Mouse (Mus musculus) lung, adult 18-20 months (tissue): ENCODE results near the gene Sin3a.

Experiments
- DNase-seq, 2 experiments: peaks; one replicate each; pipeline ENCODE4 v3.0.0; 2022; ENCODE audit warnings: mixed read lengths in 2 of 2

Sin3a gene

DNA sequence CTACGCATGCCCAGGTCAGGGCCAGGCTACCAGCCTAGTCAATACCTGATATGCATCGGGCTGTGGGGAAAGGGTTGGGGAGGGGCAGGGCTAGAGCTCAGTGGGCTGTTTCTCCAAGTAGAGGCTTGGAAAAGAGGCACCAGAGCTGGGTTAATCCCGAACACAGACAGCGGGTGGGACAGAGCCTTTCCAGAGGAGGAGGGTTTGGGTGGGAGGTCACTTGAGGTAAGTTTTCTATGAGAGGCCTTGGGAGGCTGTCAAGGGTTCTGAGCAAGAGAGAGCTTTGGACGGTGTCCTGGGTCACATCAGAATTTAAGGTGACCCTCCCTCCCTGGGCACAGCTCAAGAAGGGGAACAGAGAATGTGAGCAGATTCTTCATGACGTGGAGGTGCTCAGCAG is 66.7 kb downstream of the Sin3a start:
- DNase-seq = no peak

DNA sequence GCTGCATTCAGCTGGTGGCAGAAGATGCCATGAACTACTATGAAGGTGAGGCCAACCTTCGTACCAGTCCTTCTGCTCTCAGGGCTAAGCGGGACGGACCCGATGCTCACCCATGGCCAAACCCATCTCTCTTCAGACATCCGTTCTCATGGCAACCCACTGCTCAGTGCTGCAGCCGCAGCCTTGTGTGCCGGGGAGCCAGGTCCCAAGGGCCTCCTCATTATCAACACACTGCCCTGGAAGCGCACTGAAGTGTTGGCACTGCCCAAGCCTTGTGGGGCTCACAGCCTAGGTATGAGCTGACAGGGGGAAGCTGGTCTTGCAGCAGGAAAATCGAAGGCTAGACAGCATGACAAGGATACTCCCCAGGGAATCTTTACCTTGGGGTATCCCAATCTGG is 67.3 kb downstream of the Sin3a start:
- no peak for DNase-seq

DNA sequence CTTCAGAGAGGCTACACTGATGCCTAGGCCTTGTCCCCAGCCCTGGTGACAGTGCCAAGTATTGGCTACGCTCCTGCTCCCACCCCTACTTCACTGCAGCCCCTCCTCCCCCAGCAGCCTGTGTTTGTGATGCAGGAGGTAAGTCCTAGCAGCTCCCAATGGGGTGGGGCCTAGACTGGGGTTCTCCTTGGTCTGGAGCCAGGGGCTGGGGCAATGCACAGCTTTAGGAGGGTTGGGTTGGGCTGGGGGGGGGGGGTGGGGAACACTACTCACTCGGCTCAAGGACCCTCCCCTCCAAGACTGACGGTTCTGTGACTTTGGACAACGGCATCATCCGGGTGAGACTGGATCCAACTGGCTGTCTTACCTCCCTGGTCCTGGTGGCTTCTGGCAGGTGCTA is 67.7 kb downstream of the Sin3a start:
- no peak for DNase-seq

DNA sequence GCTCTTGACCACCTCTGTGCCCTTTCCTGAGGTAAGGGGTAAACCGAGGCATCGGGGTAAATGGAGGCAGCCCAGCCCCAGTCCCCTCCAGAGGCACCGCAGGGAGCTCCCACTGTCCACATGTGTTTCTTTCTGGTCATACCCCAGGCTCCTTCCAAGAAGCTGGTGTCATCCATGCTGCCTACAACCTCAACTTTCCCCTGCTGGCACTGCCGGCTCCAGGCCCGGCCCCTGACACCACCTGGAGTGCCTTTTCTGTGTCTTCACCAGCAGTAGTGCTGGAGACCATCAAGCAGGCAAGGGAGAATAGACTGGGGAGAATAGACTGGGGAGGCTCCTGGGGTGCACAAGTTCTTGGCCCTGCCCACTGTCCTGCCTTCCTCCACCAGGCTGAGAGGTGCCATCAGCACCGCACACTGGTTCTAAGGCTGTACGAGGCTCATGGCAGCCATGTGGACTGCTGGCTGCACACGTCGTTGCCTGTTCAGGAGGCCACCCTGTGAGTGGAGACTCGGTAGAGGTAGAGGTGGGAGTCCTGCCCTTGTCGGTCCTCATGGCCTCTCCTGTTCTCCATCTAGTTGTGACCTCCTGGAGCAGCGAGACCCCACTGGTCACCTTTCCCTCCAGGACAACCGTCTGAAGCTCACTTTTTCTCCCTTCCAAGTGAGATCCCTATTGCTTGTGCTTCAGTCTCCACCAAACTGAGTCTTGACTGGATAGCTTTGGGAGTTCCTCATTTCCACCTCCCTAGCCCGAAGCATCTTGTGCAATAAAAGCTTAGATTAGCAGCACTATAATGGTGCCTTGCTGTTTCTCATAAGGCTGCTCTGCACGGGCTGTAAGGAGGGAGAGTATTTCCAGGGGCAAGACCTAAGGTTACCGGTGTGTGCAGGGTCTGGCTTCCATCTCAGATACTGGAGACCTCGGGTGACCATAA is 69.8 kb downstream of the Sin3a start:
- no peak for DNase-seq

DNA sequence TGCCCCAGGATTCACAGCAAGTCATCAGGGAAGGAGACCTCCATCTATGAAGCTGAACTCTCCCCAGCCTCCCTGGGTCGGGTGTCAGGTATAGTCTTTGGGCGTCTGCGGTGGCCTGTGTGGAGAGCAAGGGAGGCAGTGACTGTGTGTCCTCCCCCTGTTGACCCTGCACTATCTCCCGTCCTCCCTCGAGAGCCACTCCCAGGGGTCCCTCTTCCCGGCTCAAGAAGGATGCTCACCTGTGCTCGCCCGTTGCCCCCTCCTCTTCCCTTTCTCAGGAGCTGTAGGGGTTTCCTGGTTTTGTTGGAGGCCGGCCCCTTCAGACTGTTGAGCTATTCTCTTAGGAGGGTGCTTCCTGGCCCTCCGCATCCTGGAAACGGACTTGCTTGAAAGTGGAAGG is 71.4 kb downstream of the Sin3a start:
- DNase-seq = no peak

DNA sequence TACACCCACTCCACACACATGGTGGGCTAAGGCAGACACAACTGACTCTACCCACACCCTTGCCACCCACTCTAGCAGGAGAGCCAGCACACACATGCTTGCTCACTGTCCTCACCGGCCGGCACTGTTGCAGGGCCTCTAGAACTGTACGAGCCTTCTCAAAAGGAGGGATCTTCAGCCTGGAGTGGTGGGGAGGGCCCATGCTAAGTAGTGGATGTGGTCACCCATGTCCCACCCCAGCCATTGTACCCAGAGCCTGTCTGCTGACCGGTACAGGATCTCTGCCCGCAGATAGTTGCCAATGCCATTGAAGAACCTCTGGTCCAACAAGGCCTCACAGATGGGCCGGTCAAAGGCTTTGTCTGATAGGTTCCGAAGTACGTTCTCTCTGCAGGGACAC is 73.0 kb downstream of the Sin3a start:
- no peak for DNase-seq

DNA sequence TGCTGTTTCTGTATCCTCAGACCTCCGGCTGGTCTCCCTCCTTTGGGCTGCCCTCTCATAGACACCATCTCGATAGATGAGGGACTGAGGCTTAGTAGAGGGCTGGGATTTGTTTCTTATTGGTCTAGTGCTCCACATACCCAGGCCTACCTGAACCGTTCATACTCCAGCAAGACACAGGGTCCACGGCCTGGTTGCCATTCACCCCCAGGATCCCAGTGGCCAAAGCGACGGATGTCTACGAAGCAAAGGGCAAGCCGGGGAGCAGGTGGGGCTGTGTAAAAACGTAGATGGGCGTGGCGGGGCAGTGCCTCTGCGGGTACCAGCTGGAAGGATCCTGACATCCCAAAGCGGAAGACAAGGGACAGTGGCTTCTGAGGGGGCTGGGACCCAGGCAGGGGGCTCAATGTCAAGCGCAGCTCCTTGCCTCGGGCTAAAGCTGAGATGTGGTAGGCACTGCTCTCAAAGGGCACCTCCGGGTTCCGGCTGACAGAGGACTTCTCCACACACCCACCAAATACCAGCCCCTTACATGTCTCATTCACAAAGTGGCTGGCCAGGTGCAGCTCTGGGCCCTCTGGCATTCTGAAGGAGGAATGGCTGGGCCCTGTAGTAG is 74.7 kb downstream of the Sin3a start:
- DNase-seq = no peak

DNA sequence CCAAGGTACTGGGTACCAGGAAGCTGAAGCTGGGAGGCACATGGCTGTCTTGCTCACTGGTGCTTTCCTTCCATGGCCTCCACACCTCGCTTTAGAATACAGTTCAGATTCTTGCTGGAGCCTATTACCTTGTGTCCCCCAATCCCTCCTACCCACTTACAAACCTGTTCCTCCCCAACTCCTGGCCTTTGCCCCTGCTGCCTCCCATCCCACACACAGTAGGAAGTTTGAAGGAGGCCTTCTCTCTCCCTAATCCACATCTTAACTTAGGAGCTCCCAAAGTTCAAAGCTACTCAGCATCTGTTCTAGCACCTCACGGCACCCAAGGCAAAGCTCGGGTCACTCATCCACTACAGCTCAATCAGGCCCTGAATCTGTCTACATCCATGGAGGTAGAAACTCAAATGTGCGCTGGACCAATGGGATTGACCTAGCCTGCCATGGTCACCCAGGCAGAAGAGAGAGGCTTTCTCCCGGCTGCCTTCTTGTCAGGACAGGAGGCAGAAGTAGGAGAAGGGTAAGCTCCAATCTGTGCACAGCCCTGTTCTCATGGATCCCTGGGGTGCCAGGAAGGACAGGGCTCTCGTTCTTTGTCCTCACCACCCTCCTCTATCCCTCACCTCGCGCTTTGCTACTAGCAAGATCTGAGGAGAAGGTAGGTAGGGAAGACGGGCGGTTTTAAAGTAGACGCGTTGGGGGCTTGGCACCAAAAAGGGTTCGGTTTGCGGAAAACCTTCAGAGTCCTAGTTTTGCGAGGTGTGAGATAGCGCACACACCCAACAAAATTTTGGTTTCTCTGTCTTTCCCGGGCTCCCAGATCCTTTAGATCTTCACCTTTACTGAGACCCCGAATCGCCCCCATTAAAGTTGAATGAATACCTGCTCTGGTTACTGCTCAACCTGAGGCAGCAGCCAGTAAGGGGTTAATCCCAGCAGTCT is 75.6 kb downstream of the Sin3a start:
- DNase-seq = no peak

DNA sequence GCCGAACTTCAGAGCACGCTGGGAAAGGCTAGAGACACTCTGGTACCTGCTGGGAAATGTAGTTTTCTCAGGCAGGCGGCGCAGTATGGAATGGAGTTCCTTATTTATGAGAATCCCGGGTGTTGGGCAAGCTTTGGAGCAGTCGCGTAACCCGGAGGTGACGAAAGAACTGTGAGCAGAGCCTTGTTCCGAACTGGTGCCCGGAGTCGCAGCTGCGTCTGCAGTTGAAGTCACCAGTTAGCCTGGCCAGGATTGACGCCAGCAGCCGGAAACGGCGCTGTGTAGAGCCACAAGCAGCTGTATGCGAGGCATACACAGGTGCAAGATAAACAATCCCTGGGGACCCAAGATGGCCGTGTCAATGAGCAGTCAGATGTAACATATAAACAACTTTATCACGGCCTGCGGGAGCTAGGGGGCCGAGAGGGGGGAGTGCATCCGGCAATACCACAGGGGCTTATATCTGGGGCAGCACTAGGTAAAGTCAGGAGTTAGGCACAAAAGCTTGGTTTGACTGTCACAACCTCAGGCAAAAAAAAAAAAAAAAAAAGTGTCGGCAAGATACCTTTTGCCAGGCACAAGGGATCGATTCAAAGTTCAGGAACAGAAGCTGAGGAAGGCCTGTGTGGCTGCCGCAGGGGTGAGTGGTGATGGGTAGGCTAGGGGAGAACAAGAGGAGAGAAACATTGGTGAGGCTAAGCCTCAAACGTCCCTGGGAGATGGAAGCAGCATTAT is 76.5 kb downstream of the Sin3a start, which contains the start of gene Neil1:
Neil1 (minus strand) TSS at position 162 of the 735 bp plus-strand sequence.
- peak; percentile 94 to 95 for DNase-seq

DNA sequence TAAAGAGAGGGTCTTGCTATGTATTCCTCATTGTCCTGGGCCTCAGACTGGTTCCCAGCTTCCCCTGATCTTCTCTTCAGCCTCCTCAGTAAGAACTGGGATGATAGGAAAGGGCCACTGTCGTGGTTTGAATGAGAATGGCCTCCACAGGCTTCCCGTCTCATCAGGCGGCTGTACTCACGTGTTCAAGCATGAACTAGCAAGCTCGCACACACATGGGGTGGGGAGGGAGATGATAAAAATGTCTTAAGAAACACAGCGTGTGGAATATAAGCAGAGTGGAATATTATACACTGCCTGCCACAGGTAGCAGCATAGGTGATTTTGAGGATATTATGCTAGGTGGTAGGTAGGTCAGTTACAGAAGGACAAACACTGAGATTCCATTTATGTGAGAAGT is 77.2 kb downstream of the Sin3a start:
- no peak for DNase-seq

DNA sequence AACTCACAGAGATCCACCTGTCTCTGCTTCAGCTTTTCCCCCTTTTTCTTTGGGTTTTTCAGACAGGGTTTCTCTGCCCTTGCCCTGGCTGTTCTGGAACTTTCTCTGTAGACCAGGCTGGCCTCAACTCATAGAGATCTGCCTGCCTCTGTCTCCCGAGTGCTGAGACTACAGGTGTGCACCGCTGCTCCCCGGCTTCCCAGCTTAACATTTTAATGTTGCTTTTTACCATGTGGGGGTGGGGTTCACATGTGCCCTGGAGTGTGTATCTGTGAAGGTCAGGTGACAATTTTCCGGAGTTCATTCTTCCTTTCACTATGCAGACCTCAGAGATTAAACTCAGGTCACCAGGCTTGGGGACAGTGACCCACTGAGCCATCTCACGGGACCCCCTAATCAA is 78.4 kb downstream of the Sin3a start:
- no peak for DNase-seq

DNA sequence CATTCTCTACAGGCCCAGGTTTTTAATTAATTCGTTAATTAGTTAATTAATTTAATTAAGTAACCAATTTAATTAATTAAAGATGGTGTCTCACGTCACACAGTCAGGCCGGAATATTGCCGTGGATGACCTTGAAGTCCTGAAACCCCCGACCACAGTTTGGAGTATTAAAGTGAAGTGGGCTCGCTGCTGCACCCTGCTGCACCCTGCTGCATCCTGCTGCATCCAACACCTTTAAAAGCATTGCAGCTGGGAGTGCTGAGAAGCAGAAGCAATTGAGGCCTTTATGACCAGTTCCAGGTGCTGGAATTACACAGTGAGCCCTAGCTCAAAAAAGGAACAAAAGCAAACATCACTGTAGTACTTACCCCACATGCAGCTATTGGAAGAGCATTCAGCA is 80.5 kb downstream of the Sin3a start:
- DNase-seq = no peak

DNA sequence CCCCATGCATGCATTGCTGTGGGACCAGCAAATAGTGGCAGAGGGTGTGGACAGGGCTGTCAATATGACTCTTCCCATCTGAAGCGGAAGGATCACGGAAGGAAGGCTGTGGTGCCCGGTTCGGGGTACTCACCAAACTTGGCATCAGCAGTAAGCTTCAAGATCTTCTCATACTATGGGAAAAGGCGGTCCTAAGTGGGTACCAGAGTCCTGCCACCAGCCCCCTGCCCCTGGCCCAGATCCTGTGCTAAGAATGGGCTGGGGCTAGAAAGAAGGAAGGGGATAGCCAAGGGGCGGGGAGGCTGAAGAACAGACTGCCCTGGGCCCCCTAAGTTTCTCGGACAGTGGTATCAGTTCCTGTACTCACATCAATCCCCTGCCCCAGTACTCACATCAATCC is 84.5 kb downstream of the Sin3a start:
- DNase-seq = no peak

DNA sequence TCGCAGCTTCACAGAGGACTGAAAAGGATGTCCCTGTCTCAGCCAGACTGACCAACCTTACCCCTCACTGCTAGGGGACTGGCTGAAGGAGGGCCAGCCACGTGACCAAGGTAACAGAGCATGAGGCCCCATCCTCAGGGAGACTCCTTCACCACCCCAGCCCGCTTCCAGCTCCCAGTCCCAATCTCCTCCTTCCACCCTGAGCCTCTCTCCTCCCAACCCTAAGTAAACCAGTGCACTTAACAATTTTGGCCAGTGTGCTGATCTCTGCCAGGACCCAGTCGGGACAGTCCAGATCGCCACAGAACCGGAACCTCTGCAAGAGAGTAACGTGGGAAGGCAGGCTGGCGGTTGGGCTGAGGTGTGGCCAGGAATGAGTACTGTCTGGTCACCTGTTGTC is 85.0 kb downstream of the Sin3a start:
- no peak for DNase-seq

DNA sequence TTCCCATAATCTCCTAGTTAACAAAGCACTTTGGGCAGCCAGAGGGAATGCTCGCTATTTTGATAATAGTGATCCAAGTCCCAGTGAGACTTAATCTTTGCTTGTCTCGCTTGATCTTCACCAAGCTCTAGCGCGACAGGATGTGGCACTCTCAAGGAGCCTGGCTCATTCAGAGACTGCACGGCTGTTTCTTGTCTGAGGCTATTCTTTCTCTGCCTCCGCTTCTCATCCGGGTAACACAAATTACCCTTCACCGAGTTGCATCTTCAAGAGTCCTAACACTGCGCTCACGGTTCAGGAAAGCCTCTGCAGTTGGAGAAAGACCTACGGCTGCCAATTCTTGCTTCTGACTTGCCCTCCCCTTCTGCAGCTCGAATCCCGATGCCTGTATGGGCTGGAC is 85.7 kb downstream of the Sin3a start:
- no peak for DNase-seq

DNA sequence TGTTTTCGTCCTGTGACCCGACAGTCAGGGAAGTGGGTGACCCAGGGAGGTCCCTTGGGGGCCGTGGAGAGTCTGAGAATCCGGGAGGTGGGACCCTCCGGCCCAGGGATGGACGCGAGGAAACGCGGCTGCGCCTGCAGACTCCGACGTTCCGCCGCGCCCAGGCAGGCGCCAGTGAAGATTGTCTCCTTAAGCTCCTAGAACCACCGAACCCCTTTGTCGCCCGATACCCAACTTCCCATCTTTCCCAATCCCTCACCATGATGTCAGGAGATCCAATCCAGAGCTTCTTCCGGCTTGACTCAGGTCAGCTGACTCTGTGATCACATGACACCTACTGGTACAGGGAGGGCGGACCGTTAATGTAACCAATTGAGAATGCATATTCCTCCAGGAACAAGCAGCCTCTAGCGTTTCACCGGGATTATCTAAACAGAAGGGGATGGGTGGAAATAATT is 86.2 kb downstream of the Sin3a start, which contains the start of gene Commd4:
Commd4 (minus strand) TSS at position 319 of the 458 bp plus-strand sequence.
- DNase-seq = peak; percentile 90 to 95

DNA sequence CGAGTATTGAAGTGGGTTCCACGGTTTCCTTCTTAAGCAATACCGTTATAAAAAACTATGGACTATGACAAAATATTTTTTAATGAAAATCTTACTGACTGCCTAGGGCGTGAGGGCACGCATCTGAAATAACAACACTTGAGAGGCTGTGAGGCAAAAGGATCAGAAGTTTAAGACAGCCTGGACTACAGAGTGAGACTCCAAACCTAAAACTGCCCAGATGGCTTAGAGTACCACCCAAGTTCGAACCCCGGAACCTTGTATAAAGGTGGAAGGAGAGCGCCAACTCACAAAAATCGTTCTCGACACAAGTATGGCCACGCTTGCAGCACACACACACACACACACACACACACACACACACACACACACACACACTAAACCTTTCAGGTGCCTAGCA is 86.7 kb downstream of the Sin3a start:
- DNase-seq = no peak

DNA sequence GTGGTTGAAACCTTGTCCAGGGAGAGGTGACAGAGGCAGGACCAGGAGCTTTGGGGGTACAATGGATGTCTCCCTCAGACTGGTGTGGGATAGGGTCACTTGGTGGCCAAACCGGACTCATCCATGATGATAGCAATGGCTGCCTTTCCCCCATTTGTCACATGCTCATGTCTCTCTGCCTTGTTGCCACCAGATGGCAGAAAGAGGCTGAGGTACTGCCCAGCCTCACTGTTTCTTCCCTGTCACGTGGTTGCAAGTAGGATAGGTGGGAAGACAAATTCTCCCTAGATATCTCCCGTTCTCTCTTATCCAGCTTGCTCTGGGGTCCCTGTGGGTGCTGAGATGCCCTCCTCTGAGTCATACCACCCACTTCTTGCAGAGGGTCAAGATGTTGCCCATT is 90.7 kb downstream of the Sin3a start:
- no peak for DNase-seq

DNA sequence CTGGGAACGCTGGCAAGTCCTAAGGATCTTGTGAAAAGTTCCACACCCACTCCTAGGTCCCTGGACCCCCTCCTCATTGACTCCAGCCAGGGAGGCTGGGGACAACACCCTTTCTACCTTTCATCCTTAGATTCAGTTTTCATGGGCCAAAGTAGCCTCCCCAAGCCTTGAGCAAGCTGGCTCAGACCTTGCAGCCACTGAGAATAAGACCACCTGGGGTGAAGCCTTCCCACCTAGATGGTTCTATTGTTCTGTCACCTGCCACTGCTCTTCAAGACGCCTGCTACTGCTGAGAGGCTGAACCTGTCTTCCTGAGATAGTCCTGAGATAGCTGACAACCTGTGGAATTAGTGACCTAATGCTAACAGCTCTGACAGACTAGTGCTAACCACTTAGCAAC is 91.3 kb downstream of the Sin3a start:
- DNase-seq = no peak

DNA sequence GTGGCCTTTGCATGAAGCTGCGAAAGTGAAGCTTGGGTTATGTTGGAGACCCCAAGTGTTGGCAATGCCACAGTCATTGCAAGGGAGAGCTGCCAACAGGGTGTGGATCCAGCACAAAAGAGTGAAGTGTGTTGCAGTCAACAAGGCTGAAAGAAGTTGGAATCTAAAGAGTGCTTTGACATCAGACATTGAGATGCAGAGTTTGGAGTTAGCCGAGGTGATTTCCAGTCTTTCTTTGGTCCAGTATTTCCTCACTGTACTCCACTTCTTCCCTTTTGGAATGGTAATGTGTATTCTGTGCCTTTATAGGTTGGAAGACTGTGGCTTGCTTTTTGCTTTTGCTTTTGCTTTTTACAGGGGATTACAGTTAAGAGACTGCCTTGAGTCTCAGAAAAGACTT is 94.3 kb downstream of the Sin3a start:
- no peak for DNase-seq

DNA sequence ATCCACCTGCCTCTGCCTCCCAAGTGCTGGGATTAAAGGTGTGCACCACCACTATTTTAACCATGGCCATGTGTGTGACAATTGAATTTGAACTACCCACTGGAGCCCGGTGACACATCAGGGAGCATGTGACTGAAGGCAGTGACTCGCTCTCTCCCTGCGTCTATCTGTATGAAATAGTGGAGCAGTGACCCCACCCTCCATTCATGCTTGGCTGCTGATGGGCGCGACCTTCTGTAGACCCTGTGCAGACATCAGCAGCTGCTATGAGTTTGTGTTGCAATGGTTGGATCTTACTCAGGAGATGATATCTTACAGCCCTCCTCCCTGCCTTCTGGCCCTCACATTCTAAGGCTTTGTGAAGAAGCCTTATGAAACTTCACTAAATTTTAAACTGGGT is 96.6 kb downstream of the Sin3a start:
- DNase-seq = no peak
